8 mouse cellular contexts compared by ENCODE assay signal in genomic region chr17:37050876-37051275, GRCm38 (mm10). TPM values are rescaled to one million over a fixed set of nuclear protein-coding genes. Genes with fewer than 3 reads are reported as not detected.
DNase-seq lines count a peak whose midpoint lies in the region; ATAC-seq and TF ChIP-seq lines count a peak whose summit lies in the region.

No protein-coding gene starts in this region.

- ATAC-seq in embryonic facial prominence, embryonic 12.5 days (ENCODE audit: insufficient number of reproducible peaks, insufficient read depth, low FRiP score, low TSS enrichment), result peak; percentile 5; the same call in 1 of the 2 replicates
- ATAC-seq in liver, postnatal 0 days, result no peak

- H3K27me3 ChIP-seq in liver, adult 2 months (ENCODE audit: control insufficient read depth, insufficient read depth, low read length), result peaks cover 32% of the 10 kb centered on the region
- H3K27me3 ChIP-seq in embryonic facial prominence, embryonic 12.5 days, result 0 out of 2 replicates have a peak, but pooled peaks cover 5% of the 10 kb centered on the region
- peaks cover 34% of the 10 kb centered on the region for H3K27me3 ChIP-seq in hindbrain, embryonic 10.5 days (ENCODE audit: insufficient read depth, poor library complexity, severe bottlenecking)
- H3K27me3 ChIP-seq in liver, postnatal 0 days (ENCODE audit: insufficient read depth, low read length), result peaks cover 57% of the 10 kb centered on the region

- peak overlapping the region; percentile 26; the same call in 1 of the 2 replicates for H3K4me3 ChIP-seq in liver, adult 2 months (ENCODE audit: insufficient read depth, low read depth, low read length)
- H3K4me3 ChIP-seq in embryonic facial prominence, embryonic 12.5 days, result peak overlapping the region; percentile 68
- peak overlapping the region; percentile 81 for H3K4me3 ChIP-seq in hindbrain, embryonic 10.5 days
- H3K4me3 ChIP-seq in liver, postnatal 0 days (ENCODE audit: low read depth, low read length), result peak overlapping the region; percentile 37

- no peak for TF ChIP-seq POLR2A in liver, adult 2 months (IDR thresholded peaks at IDR 0.05; ENCODE audit: extremely low read depth, insufficient read depth, low read length)

- WGBS in liver, adult 2 months, result 24% methylated on average over 27 of the region's 27 CpGs
- 2% methylated on average over 27 of the region's 27 CpGs for WGBS in embryonic facial prominence, embryonic 12.5 days
- under 1% methylated on average over 27 of the region's 27 CpGs for WGBS in hindbrain, embryonic 10.5 days
- 14% methylated on average over 26 of the region's 27 CpGs for WGBS in liver, postnatal 0 days (ENCODE audit: insufficient replicate concordance)

- no peak for TF ChIP-seq EP300 in liver, postnatal 0 days (IDR thresholded peaks at IDR 0.05; ENCODE audit: low read depth)

- H3K4me1 ChIP-seq in liver, adult 2 months (ENCODE audit: control insufficient read depth, insufficient read depth, low read length), result peaks cover 8% of the 10 kb centered on the region
- H3K4me1 ChIP-seq in embryonic facial prominence, embryonic 12.5 days, result peaks cover 31% of the 10 kb centered on the region
- H3K4me1 ChIP-seq in hindbrain, embryonic 10.5 days (replicated peaks), result peaks cover 59% of the 10 kb centered on the region
- peaks cover 13% of the 10 kb centered on the region for H3K4me1 ChIP-seq in liver, postnatal 0 days (ENCODE audit: insufficient read depth)

- no peaks in the 10 kb centered on the region for H3K36me3 ChIP-seq in liver, adult 2 months (ENCODE audit: control insufficient read depth, insufficient read depth, low read length)
- peaks cover 24% of the 10 kb centered on the region for H3K36me3 ChIP-seq in embryonic facial prominence, embryonic 12.5 days
- H3K36me3 ChIP-seq in hindbrain, embryonic 10.5 days, result peaks cover 30% of the 10 kb centered on the region
- no peaks in the 10 kb centered on the region for H3K36me3 ChIP-seq in liver, postnatal 0 days (replicated peaks; ENCODE audit: insufficient read depth, low read length)

- no peaks in the 10 kb centered on the region for H3K9me3 ChIP-seq in embryonic facial prominence, embryonic 12.5 days
- H3K9me3 ChIP-seq in hindbrain, embryonic 10.5 days, result no peaks in the 10 kb centered on the region
- H3K9me3 ChIP-seq in liver, postnatal 0 days (ENCODE audit: low read length), result no peaks in the 10 kb centered on the region

- H3K4me2 ChIP-seq in embryonic facial prominence, embryonic 12.5 days (replicated peaks), result peak overlapping the region; percentile 94
- peak overlapping the region; percentile 68 for H3K4me2 ChIP-seq in liver, postnatal 0 days (ENCODE audit: low read depth, low read length)

- DNase-seq in liver, adult 2 months (ENCODE audit: extremely low read depth, low read depth, low spot score), result no peak
- DNase-seq in liver (no peak), MN1 (ENCODE audit: low spot score) (no peak)
- DNase-seq in hindbrain, embryonic 10.5 days (ENCODE audit: low spot score), result peak; percentile 53
- no peak for DNase-seq in liver, postnatal 0 days
- DNase-seq in adrenal gland, postnatal 25 days, result no peak
- no peak for DNase-seq in adrenal gland, adult 2 months

- TF ChIP-seq CTCF in liver, adult 2 months (IDR thresholded peaks at IDR 0.05; ENCODE audit: low read depth, low read length), result no peak
- no peak for TF ChIP-seq CTCF in liver, postnatal 0 days (IDR thresholded peaks at IDR 0.05; ENCODE audit: low read depth)

- H3K9ac ChIP-seq in liver, adult 2 months (ENCODE audit: low read depth, low read length), result no peak overlapping the region
- peak overlapping the region; percentile 75 for H3K9ac ChIP-seq in embryonic facial prominence, embryonic 12.5 days
- peak overlapping the region; percentile 21; the same call in 1 of the 2 replicates for H3K9ac ChIP-seq in liver, postnatal 0 days (replicated peaks)

- H3K79me2 ChIP-seq in liver, adult 2 months (ENCODE audit: control insufficient read depth, insufficient read depth, low read length), result no peaks in the 10 kb centered on the region

- H3K27ac ChIP-seq in liver, adult 2 months (replicated peaks; ENCODE audit: insufficient read depth, low read depth, low read length), result no peak overlapping the region
- no peak overlapping the region for H3K27ac ChIP-seq in embryonic facial prominence, embryonic 12.5 days
- peak overlapping the region; percentile 90 for H3K27ac ChIP-seq in hindbrain, embryonic 10.5 days
- no peak overlapping the region for H3K27ac ChIP-seq in liver, postnatal 0 days (ENCODE audit: low read depth)

RNA-seq across cellular contexts. Expression of gene Gabbr1, which starts 5.1 kb away (rescaled TPM):
- 1.2 and 1.9 TPM in 2 replicates for total RNA-seq in liver, adult 2 months (2014; rRNA removed)
- polyA plus RNA-seq in liver, adult 2 months (2012; rRNA removed), result 1.4 and 3.2 TPM in 2 replicates
- 19.8 and 20.5 TPM in 2 replicates for polyA plus RNA-seq in embryonic facial prominence, embryonic 12.5 days (2016; fragmentation: Nextera tagmentation; extraction: Ambion mirVana)
- polyA plus RNA-seq in hindbrain, embryonic 10.5 days (2016; fragmentation: Nextera tagmentation; extraction: Ambion mirVana), result 10.8 and 17.0 TPM in 2 replicates
- polyA plus RNA-seq in liver, postnatal 0 days (2015; fragmentation: Nextera tagmentation; extraction: Ambion mirVana), result 0.41 and 0.46 TPM in 2 replicates
- 39.6 and 46.0 TPM in 2 replicates for total RNA-seq in adrenal gland, postnatal 25 days (2021)
- 10 to 100 TPM; 22.5 to 25.7 TPM for total RNA-seq in adrenal gland, adult 2 months (2021)
- polyA plus RNA-seq in adrenal gland, adult 2 months (2012; rRNA removed), result 28.3 and 29.1 TPM in 2 replicates

RNA-seq across cellular contexts. Expression of gene Mog, which starts 27.7 kb away (rescaled TPM):
- not detected in 2 replicates for total RNA-seq in liver, adult 2 months (2014; rRNA removed)
- polyA plus RNA-seq in liver, adult 2 months (2012; rRNA removed), result not detected in 2 replicates
- polyA plus RNA-seq in embryonic facial prominence, embryonic 12.5 days (2016; fragmentation: Nextera tagmentation; extraction: Ambion mirVana), result 0.38 and 0.70 TPM in 2 replicates
- 0.19 and 0.34 TPM in 2 replicates for polyA plus RNA-seq in hindbrain, embryonic 10.5 days (2016; fragmentation: Nextera tagmentation; extraction: Ambion mirVana)
- polyA plus RNA-seq in liver, postnatal 0 days (2015; fragmentation: Nextera tagmentation; extraction: Ambion mirVana), result not detected in 2 replicates
- not detected in 2 replicates for total RNA-seq in adrenal gland, postnatal 25 days (2021)
- total RNA-seq in adrenal gland, adult 2 months (2021), result not detected
- polyA plus RNA-seq in adrenal gland, adult 2 months (2012; rRNA removed), result not detected in 2 replicates

RNA-seq across cellular contexts. Expression of gene Olfr90, which starts 37.4 kb away (rescaled TPM):
- not detected in 2 replicates for total RNA-seq in liver, adult 2 months (2014; rRNA removed)
- polyA plus RNA-seq in liver, adult 2 months (2012; rRNA removed), result not detected in 2 replicates
- not detected in 2 replicates for polyA plus RNA-seq in embryonic facial prominence, embryonic 12.5 days (2016; fragmentation: Nextera tagmentation; extraction: Ambion mirVana)
- 0.08 TPM in 1 of 2 replicates, not detected in the other for polyA plus RNA-seq in hindbrain, embryonic 10.5 days (2016; fragmentation: Nextera tagmentation; extraction: Ambion mirVana)
- not detected in 2 replicates for polyA plus RNA-seq in liver, postnatal 0 days (2015; fragmentation: Nextera tagmentation; extraction: Ambion mirVana)
- total RNA-seq in adrenal gland, postnatal 25 days (2021), result not detected in 2 replicates
- not detected for total RNA-seq in adrenal gland, adult 2 months (2021)
- polyA plus RNA-seq in adrenal gland, adult 2 months (2012; rRNA removed), result not detected in 2 replicates

RNA-seq across cellular contexts. Expression of gene Olfr91, which starts 47.2 kb away (rescaled TPM):
- total RNA-seq in liver, adult 2 months (2014; rRNA removed), result not detected in 2 replicates
- not detected in 2 replicates for polyA plus RNA-seq in liver, adult 2 months (2012; rRNA removed)
- polyA plus RNA-seq in embryonic facial prominence, embryonic 12.5 days (2016; fragmentation: Nextera tagmentation; extraction: Ambion mirVana), result 0.08 TPM in 1 of 2 replicates, not detected in the other
- not detected in 2 replicates for polyA plus RNA-seq in hindbrain, embryonic 10.5 days (2016; fragmentation: Nextera tagmentation; extraction: Ambion mirVana)
- polyA plus RNA-seq in liver, postnatal 0 days (2015; fragmentation: Nextera tagmentation; extraction: Ambion mirVana), result not detected in 2 replicates
- not detected in 2 replicates for total RNA-seq in adrenal gland, postnatal 25 days (2021)
- total RNA-seq in adrenal gland, adult 2 months (2021), result not detected
- polyA plus RNA-seq in adrenal gland, adult 2 months (2012; rRNA removed), result not detected in 2 replicates

RNA-seq across cellular contexts. Expression of gene Zfp57, which starts 49.9 kb away (rescaled TPM):
- 0.65 and 1.0 TPM in 2 replicates for total RNA-seq in liver, adult 2 months (2014; rRNA removed)
- polyA plus RNA-seq in liver, adult 2 months (2012; rRNA removed), result 0.26 and 0.59 TPM in 2 replicates
- polyA plus RNA-seq in embryonic facial prominence, embryonic 12.5 days (2016; fragmentation: Nextera tagmentation; extraction: Ambion mirVana), result 151 and 169 TPM in 2 replicates
- polyA plus RNA-seq in hindbrain, embryonic 10.5 days (2016; fragmentation: Nextera tagmentation; extraction: Ambion mirVana), result 79.9 and 96.9 TPM in 2 replicates
- polyA plus RNA-seq in liver, postnatal 0 days (2015; fragmentation: Nextera tagmentation; extraction: Ambion mirVana), result 1.4 and 2.3 TPM in 2 replicates
- 2.5 and 3.8 TPM in 2 replicates for total RNA-seq in adrenal gland, postnatal 25 days (2021)
- 1 to 10 TPM; 2.0 to 2.1 TPM for total RNA-seq in adrenal gland, adult 2 months (2021)
- 0.70 and 0.98 TPM in 2 replicates for polyA plus RNA-seq in adrenal gland, adult 2 months (2012; rRNA removed)

Comparison
In these comparisons a context has a peak if more than half of its experiments do, and no peak if none do; other contexts are left out.
1. H3K4me3 ChIP-seq: peak in every context shown above with its lines; median percentile 81 in hindbrain, embryonic 10.5 days; 68 in embryonic facial prominence, embryonic 12.5 days; 37 in liver, postnatal 0 days; 26 in liver, adult 2 months.